Mouse (Mus musculus): ENCODE data around the gene Gstp3. TPM values are rescaled to one million over a fixed set of nuclear protein-coding genes. Genes with fewer than 3 reads are reported as not detected.
"Not testable (repeated sequence)": the region's sequence is repeated elsewhere in the genome, so short reads cannot be mapped to it uniquely, and the experiment has no call there.

The Gstp3 gene
- total RNA-seq, 2 experiments from 2014 or later, result not detected

- no peak for TF ChIP-seq CTCF (conservative IDR thresholded peaks at IDR 0.05)
- Histone ChIP-seq H3K4me3 (no peak overlapping the region), H3K27ac (no peak overlapping the region)
- DNase-seq (ENCODE audit: low spot score in 2 of 2), result no peak
Measured at GRCm38 (mm10) chr19:4052516-4053030, 6.8 kb downstream of the Gstp3 start.

DNA sequence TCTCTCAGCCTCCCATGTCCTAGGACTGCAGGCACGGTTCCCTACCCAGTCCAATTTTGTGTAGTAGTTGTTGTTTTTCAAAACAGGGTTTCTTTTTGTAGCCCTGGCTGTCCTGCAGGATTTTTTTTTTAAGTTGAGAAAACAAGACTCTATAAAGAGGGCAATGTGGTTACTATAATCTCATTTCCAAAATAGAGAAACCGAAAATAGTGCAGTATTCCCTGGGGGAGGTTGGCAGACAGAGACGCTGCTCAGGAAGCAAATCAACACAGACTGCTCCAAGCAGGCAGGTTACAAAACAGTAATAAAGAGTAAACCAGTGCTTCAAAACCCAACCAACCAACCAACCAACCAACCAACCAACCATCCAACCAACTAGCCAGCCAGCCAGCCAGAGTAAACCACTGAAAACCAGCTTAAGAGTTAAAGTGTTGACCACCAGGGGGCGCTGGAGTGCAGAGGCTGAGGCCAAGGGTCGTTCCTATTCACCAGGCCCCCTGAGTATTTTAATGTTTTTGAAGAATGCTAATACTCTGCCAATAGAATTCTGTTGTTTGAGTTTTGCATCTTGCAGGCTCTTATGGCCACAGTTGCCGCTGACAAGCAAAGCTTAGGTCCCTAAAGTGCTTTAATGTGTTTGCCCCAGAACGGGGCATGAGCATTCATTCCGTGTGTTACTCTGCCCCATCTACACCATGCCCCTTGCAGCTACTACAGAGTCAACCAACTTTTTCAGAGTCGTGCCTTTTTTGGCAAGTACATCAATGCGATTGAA, 7.4 kb downstream of the Gstp3 start:
- peak; percentile 82 for TF ChIP-seq CTCF (conservative IDR thresholded peaks at IDR 0.05)
- DNase-seq (ENCODE audit: low spot score in 2 of 2), result peak in 1 of 2 experiments; percentile 52
- Histone ChIP-seq H3K4me3 (no peak overlapping the region), H3K27ac (no peak overlapping the region)

DNA sequence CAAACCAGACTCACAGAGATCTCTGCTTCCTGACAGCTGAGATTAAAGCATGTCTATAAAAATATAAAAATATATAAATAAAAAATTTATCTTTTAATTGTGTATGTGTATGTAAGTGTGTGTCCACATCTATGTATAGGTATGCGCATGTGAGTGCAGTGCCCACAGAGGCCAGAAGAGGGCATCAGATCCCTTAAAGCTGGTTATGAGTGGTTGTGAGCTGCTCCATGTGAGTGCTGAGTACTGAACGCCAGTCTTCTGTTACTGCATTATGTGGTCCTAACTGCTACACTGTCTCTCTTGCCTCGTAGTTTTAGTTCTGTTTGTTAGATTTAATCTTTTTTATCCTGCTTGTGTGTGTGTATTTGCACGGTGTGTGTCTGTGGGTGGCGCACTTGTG, 8.4 kb downstream of the Gstp3 start:
- no peak overlapping the region for H3K27ac ChIP-seq

DNA sequence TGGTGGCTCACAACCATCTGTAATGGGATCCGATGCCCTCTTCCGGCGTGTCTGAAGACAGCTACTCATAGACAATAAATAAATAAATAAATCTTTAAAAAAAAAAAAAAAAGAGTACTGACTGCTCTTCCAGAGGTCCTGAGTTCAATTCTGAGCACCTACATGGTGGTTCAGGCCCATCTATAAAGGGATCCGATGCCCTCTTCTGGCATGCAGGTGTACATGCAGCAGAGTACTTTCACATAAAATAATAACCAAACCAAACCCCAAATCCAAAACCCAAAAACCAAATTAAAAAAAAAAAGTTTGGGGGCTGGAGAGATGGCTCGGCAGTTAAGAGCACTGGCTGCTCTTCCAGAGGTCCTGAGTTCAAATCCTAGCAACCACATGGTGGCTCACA, 10.3 kb downstream of the Gstp3 start:
- not testable (repeated sequence) for H3K27ac ChIP-seq; H3K4me3 ChIP-seq; DNase-seq (ENCODE audit: low spot score in 2 of 2)
- TF ChIP-seq CTCF (conservative IDR thresholded peaks at IDR 0.05), result peak; percentile 37

More for the DNA sequence above, 8.4 kb downstream of the Gstp3 start:
- no peak overlapping the region for H3K4me3 ChIP-seq
- no peak for DNase-seq (ENCODE audit: low spot score in 2 of 2)
- TF ChIP-seq CTCF (conservative IDR thresholded peaks at IDR 0.05), result peak; percentile 40

- Histone ChIP-seq H3K4me3 (no peak overlapping the region), H3K27ac (no peak overlapping the region)
- peak; percentile 87 for TF ChIP-seq CTCF (conservative IDR thresholded peaks at IDR 0.05)
- peak; percentile 39 to 74 for DNase-seq (ENCODE audit: low spot score in 2 of 2)
Measured at GRCm38 (mm10) chr19:4047859-4048258, 11.5 kb downstream of the Gstp3 start.

DNA sequence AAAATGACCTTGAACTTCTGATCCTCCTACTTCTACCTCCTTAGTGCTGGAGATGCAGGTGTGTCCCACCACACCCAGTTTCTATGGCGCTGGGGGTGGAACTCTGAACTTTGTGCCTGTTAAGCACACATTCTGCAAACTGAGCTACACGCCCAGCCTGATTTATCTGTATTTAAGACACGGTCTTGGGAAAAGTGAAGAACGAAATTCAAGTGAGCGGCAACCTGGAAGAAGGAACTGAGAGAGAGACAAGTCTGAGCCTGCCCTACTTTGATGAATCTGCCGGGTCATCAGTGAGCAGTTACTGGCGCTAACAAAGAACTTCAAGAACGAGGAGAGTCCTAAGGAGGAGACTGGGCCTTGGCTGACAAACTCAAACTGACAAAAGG, 12.5 kb downstream of the Gstp3 start:
- no peak for TF ChIP-seq CTCF (conservative IDR thresholded peaks at IDR 0.05)

DNA sequence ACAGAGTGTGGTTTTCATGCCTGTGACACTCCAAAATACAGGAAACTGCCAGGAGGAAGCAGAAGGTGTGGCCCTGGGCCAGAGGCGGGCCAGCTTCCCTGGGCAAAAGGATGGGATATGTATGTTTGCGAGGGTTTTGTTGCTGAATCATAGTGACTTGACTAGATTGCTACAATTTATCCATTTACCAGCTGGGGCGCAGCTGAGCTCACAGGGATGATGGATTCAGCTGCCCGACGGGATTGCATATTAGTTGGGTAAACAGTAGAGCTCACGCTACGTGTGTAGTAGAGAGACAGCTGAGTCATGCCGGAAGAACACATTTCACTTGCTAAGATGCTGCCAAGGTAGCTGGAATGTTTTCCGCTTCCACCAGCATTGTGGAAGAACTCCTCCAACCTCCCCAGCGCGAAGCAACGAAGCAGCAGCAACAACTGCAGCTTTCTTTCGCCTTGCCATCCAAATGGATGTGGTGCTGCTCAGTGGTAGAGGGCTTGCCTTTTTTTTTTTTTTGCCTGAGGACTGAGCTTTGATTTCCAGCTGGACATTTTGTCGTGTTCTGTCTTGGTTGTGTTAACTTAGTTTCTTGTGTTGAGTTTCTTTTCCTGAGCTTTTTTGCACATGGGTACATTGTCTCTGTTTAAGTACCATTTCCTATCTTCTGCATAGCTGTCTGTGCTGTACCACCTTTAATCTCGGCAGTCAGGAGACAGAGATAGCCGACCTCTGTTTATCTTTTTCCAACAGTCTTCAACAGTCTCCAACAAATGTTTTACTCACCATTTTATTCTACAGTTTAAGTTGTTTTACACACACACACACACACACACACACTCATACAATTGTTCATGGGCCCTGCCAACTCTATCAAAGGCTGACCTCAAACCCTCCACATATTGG, 13.2 kb downstream of the Gstp3 start, which contains the start of gene Gstp2:
Gene Gstp2 (minus strand): TSS at position 58 of the 900 bp plus-strand sequence.
- H3K27ac ChIP-seq, result peak within 1 kb of the TSS; percentile 81
- H3K4me3 ChIP-seq, result peak within 1 kb of the TSS; percentile 44
- peak; percentile 62 to 91 for DNase-seq (ENCODE audit: low spot score in 2 of 2)
- TF ChIP-seq CTCF (conservative IDR thresholded peaks at IDR 0.05), result peak; percentile 82

More for the DNA sequence above, 12.5 kb downstream of the Gstp3 start:
- H3K4me3 ChIP-seq, result no peak overlapping the region
- H3K27ac ChIP-seq, result no peak overlapping the region
- no peak for DNase-seq (ENCODE audit: low spot score in 2 of 2)

DNA sequence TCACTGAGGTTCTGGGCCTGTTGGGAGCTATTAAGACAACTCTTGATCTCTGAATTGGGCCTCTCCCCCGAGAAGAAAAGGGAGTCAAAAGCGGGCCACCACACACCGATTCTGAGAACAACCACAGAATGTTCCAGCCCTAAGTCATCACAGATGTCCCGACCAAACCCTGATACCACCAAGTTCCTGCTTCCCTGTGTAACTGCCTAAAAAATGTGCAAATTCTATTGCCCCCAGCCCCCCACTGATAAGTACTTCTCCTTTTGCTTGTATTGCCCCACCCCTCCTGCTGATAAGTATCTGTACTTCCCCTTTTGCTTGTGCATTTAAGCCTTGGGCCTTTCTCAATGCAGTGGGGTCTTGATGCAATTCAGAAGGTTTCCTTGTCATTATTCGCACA, 15.3 kb downstream of the Gstp3 start:
- not testable (repeated sequence) for DNase-seq (ENCODE audit: low spot score in 2 of 2); H3K4me3 ChIP-seq; H3K27ac ChIP-seq

- TF ChIP-seq CTCF (conservative IDR thresholded peaks at IDR 0.05), result no peak
- no peak for DNase-seq (ENCODE audit: low spot score in 2 of 2)
- no peak overlapping the region for H3K4me3 ChIP-seq
- no peak overlapping the region for H3K27ac ChIP-seq
Measured at GRCm38 (mm10) chr19:4042124-4042523, 17.2 kb downstream of the Gstp3 start.

GRCm38 (mm10) chr19:4041500-4041899, 17.9 kb downstream of the Gstp3 start:
- DNase-seq (ENCODE audit: low spot score in 2 of 2), result not testable (repeated sequence)

GRCm38 (mm10) chr19:4040941-4041340, 18.4 kb downstream of the Gstp3 start:
- H3K27ac ChIP-seq; DNase-seq (ENCODE audit: low spot score in 2 of 2); H3K4me3 ChIP-seq: not testable (repeated sequence)

More at GRCm38 (mm10) chr19:4041500-4041899, 17.9 kb downstream of the Gstp3 start:
- H3K4me3 ChIP-seq, H3K27ac ChIP-seq: not testable (repeated sequence)

GRCm38 (mm10) chr19:4037788-4038232, 21.6 kb downstream of the Gstp3 start, which contains the start of gene Gstp1:
Gene Gstp1 (minus strand): TSS chr19:4037985.
- TF ChIP-seq CTCF (conservative IDR thresholded peaks at IDR 0.05), result peak; percentile 62
- H3K4me3 ChIP-seq, result peak within 1 kb of the TSS; percentile 68
- DNase-seq (ENCODE audit: low spot score in 2 of 2), result peak; percentile 87 to 91
- peak within 1 kb of the TSS; percentile 94 for H3K27ac ChIP-seq

DNA sequence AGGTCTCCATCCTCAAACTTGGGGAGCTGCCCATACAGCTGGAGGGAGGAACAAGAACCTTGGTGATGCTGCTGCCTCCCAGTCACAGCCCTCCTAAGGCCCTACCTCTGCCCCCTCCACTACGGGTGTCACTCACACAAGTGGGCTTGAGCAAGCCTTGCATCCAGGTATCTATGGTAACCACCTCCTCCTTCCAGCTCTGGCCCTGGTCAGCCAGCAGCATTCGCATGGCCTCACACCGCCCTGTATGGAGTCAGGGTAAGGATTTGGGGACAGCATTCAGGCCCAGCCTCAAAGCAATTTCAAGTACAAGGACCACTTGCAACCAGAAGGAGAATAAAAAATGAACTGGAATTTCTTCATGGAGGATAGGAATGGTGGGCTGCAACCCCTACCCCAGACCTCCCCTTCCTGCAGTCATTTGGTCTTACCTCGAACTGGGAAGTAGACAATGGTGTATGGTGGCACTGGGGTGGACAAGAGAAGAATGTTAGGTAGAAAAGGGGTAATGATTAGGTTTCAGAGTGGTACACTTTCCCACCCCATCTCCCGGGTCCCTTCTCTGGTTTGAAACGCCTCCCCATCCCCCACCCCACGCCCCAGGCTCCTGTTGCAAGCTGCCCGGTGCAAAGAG, 22.1 kb downstream of the Gstp3 start:
- not testable (repeated sequence) for DNase-seq (ENCODE audit: low spot score in 2 of 2)
- Histone ChIP-seq H3K27ac (peak overlapping the region; percentile 94), H3K4me3 (peak overlapping the region; percentile 68)
